Mouse (Mus musculus) E14TG2a.4 (cell line): ENCODE measurements around the gene Gm20388.
A peak's percentile ranks its signal among the peaks of the same experiment; 100 is the strongest.

Experiments used
- H3K27me3 ChIP-seq: 2 replicates; pipeline ENCODE4 v1.6.1; 2014; ENCODE audit warnings: low read length, control low read depth; ENCODE audit not compliant: insufficient read depth
- H3K36me3 ChIP-seq: 2 replicates; pipeline ENCODE4 v1.6.1; 2014; ENCODE audit warnings: low read length, control low read depth; ENCODE audit not compliant: insufficient read depth
- H3K4me1 ChIP-seq: replicated peaks from 2 replicates; pipeline ENCODE4 v1.6.1; 2014; ENCODE audit warnings: low read depth, low read length, control low read depth
- H3K4me3 ChIP-seq: replicated peaks from 2 replicates; pipeline ENCODE4 v1.5.1; 2014; ENCODE audit warnings: mild to moderate bottlenecking, low read length
- H3K9me3 ChIP-seq: 2 replicates; pipeline ENCODE4 v1.6.1; 2014; ENCODE audit warnings: low read length, control low read depth
- CTCF ChIP-seq: conservative IDR thresholded peaks from 2 replicates; pipeline ENCODE4 v1.5.1; 2014; ENCODE audit warnings: low read length
- NANOG ChIP-seq: IDR thresholded peaks from 2 replicates; pipeline ENCODE4 v1.6.1; 2014; ENCODE audit warnings: borderline replicate concordance, low read length, mixed read lengths
- POU5F1 ChIP-seq: IDR thresholded peaks from 2 replicates; pipeline ENCODE4 v1.6.1; 2014; ENCODE audit warnings: low read length, borderline replicate concordance

The Gm20388 gene

DNA sequence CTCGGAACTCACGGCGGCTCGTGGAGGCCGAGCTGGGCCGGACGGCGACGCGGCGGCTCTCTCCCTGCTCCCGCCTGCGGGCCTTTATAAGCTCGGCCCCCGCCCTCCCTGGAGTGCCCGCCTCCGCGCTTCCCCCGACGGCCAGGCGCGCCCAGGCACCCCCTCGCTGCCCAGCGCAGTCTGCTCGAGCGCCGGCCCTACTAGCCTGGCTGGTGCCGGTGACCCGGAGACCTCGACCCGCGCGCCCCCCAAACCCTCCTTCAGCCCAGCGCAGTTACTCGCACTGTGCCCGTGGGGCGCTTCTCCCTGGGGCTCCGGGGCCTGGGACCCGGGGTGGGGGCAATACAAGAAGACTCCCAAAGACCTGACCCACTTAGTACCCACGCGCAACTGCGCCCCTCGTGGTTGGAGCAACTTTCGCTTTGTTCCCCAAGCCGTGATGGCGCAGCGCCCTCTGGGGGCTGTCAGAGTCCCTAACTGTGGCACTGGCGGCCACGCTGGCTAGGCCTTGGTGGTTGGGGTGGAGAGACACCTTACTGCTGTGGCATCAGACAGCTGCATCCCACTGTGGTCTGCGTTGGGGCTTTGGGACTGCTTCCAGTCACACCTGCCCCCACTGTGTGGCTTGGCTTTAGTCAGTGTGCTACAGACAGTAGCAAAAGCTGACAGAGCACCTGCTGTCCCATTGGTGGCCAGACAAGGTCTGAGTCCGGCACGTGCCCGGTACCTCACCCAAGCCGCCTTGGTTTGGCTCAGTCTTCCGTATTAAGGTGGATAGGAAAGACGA, 2640.8 kb downstream of the Gm20388 start, which contains the start of gene Piezo1:
Piezo1 (minus strand) TSS at position 65 of the 787 bp plus-strand sequence.
- no peaks in the 10 kb centered on the region for H3K9me3 ChIP-seq
- peak; percentile 92 for TF ChIP-seq CTCF
- no peak for TF ChIP-seq POU5F1

DNA sequence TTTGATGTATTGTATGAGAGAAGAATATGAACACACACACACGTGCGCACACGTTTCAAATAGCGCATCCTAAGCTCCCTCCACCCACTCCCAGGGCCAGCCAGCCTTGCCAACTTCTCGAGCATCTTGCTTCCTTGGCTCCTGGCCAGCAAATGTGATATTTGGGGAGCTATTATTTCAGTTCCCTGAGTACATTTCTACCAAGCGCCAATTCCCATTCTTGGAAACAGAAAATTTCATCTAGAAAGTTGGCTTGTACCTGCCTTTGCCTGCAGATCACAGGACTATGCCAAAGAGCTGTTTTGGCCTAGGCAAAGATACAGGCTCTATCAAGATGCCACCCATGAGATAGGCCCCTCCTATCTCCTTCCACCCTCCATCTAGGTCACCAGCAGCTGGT, 2644.1 kb downstream of the Gm20388 start:
- Histone ChIP-seq H3K4me3 (no peak overlapping the region), H3K36me3 (no peaks in the 10 kb centered on the region), H3K9me3 (no peaks in the 10 kb centered on the region), H3K27me3 (peaks cover 3% of the 10 kb centered on the region; the same call in 1 of the 2 replicates), H3K4me1 (peaks cover 68% of the 10 kb centered on the region)
- no peak for TF ChIP-seq NANOG
- no peak for TF ChIP-seq POU5F1
- no peak for TF ChIP-seq CTCF

More for the DNA sequence above, 2640.8 kb downstream of the Gm20388 start, which contains the start of gene Piezo1:
- Histone ChIP-seq H3K36me3 (peaks cover 25% of the 10 kb centered on the region), H3K4me3 (peak within 1 kb of the TSS; percentile 88), H3K4me1 (peaks cover 76% of the 10 kb centered on the region), H3K27me3 (peaks cover 3% of the 10 kb centered on the region; the same call in 1 of the 2 replicates)

DNA sequence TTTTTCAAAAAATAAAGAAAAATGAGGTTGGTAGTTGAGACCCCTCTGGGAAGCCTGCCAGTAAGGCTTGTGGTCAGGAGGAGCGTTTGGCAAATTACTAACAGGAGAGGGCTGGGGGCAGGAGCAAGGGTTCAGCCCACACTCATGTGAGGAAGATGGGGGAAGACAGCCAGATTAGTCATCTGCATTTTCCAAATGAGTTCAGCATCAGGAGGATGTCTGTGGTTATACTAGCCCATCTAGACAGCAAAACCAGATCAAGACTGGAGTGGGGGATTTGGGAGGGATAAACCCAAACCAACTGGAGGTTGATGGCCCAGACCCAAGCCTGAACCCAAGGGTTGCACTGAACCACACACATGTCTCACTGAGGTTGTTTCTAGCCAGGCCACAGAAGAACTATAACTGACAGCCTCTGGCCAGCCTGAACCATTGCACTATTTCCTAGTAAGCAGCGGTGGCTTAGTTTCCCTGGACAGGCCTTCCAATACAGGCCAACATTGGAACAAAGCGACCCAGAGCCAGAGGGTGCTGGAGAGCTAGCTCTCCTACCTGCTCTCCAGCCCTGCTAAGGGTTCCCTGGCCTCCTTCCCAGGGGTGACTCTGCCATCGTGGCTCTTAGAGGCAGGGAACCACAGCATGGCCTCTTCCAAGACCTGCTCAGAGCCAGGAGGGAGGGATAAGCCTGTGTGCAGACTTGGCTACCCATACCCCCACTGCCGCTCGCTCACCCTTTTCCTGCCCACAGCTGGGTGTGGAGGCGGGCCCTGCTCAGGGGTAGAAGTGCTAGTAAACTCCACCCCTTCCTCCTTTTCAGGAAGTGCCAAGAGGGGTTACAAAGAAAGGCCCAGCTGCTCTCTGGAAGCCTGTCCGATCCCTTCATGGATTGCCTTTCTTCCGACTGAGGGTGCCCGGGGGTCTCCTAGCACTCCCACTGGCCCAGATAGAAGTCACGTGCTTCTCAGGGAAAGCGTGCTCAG, 2645.7 kb downstream of the Gm20388 start:
- H3K4me1 ChIP-seq, result peaks cover 75% of the 10 kb centered on the region
- no peaks in the 10 kb centered on the region for H3K9me3 ChIP-seq
- TF ChIP-seq POU5F1 (no peak), NANOG (no peak), CTCF (no peak)
- peak overlapping the region; percentile 80 for H3K4me3 ChIP-seq
- H3K27me3 ChIP-seq, result no peaks in the 10 kb centered on the region
- H3K36me3 ChIP-seq, result no peaks in the 10 kb centered on the region

DNA sequence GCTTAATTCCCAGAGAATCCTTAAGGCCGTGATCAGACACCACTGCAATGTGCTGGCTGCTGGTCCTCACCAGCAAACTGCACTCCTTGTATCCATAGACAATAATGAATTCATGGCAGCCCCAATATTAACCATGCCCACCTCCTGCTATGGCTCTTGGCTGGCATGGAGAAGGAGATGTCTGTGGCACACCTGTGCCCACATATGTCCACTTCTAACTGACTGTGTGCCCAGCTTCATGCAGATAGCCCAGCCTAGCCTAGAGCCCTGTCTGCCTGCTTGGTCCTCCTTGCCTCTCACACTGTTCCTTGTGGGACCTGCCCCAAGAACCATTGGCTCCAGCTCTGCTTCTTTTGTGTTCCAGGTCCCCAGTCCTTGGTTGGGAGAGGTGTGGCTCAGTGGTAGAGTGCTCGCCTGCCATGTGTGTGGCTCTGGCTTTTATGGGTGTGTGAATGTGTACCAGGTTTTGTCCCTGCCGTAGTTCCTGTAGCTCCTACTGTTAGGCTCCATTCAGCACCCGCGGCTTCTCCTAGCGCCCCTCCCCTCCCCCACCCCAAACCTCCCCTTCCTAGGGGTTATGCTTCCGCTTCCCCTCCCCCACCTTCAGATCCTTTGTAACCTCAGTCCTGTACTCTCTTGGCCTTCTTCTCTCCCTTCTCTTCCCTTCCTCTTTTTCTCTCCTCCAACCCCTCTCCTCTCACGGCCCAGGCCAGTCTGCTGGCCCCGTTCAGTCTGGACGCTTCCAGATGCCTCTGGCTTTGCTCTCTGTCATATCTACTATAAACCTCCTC, 2646.8 kb downstream of the Gm20388 start:
- Histone ChIP-seq H3K27me3 (no peaks in the 10 kb centered on the region), H3K4me3 (peak overlapping the region; percentile 80), H3K9me3 (no peaks in the 10 kb centered on the region), H3K36me3 (no peaks in the 10 kb centered on the region), H3K4me1 (peaks cover 70% of the 10 kb centered on the region)
- TF ChIP-seq NANOG (no peak), CTCF (no peak), POU5F1 (no peak)

DNA sequence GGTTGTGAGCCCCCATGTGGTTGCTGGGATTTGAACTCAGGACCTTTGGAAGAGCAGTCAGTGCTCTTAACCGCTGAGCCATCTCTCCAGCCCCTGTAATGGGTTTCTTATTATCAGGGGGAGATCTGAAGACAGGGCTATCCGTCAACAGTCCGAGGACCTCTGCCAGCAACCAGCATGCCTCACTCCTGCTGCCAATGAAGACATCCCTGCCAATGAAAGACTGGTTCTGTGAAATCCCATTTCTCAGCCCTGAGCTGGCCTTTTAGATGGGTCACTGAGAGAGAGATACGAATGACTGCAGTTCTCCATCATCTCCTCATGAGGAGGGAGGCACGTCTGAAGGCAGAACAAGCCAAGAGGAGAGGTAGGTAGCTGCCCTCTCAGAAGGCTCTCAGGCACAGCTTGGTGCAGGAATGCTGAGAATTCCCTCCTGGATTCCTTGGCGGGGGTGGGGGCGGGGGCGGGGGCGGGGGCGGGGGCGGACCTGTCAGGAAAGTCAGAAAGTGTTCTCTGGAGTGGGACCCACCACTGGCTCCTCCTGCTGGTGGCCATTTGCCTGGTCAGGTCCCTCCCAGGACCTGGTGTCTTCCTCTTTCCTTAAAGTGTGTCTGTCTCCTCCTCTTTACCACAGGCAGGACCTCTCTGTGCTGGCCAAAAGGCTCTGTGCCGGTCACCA, 2648.2 kb downstream of the Gm20388 start:
- Histone ChIP-seq H3K9me3 (no peaks in the 10 kb centered on the region), H3K4me3 (peak overlapping the region; percentile 39; the same call in 1 of the 2 replicates), H3K4me1 (peaks cover 59% of the 10 kb centered on the region), H3K36me3 (no peaks in the 10 kb centered on the region), H3K27me3 (no peaks in the 10 kb centered on the region)
- no peak for TF ChIP-seq NANOG
- no peak; the same call in 1 of the 2 replicates for TF ChIP-seq CTCF
- TF ChIP-seq POU5F1, result no peak

DNA sequence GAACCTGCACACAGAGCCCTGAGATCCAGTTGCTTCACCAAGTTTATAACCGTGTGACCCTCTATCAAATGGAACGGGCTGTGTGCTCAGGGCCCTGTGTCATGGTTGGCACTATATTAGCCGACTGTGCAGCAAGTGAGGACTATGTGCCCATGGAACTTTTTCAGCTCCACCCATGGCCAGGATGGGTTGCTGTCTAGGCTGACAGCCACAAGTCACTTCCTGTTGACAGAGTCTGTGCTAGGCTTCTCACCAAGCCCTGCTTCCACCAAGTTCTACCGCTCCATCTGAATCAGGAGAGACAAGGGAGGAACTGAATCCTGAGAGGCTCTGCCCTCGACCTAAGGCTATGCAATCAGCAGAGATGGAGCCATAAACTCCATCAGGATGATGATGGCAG, 2650.6 kb downstream of the Gm20388 start:
- Histone ChIP-seq H3K36me3 (no peaks in the 10 kb centered on the region), H3K27me3 (no peaks in the 10 kb centered on the region), H3K4me3 (no peak overlapping the region), H3K9me3 (no peaks in the 10 kb centered on the region), H3K4me1 (peaks cover 63% of the 10 kb centered on the region)
- no peak for TF ChIP-seq CTCF
- no peak for TF ChIP-seq POU5F1
- TF ChIP-seq NANOG, result no peak
